Mouse (Mus musculus): Measurements from ENCODE around the gene Tec. TPM values are rescaled to one million over a fixed set of nuclear protein-coding genes. Genes with fewer than 3 reads are reported as not detected.

The Tec gene
- total RNA-seq, 1 experiment, result 4.7 TPM

DNA sequence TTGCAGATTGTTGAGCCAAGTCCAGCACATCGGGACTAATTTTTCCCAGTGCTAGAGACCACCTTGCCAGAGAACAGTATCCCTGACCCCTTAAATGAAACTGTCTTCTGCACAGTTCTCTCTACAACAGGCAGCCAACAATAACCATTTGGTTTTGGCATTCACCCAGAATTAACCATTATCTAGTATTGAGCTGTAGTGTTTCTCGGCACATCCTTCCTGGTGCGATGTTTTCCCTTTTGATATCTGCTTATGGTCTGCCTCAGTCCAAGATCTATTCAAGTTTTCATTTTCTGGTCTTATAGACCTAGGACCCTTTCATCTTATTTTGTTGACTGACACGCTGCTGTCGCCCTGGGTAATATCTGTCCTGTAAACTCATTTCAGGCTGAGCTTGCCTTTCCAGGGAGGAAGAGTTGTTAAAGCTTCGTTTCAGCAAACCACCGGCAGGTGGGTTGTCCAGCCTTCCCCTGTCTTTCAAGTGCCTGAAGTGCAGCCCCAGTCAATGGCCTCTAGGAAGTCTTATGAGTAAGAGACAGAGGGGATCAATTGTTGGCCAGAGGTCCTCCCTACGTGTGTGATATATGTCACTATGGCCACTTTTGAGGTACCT, 40.1 kb upstream of the Tec start:
- Histone ChIP-seq H3K4me1 (ENCODE audit: control insufficient read depth in 2 of 2, insufficient read depth in 2 of 2, low read length in 2 of 2, poor library complexity in 1 of 2) (peaks cover 1 to 8% of the 10 kb centered on the region in 2 experiments; a peak in 3 of 4 replicates), H3K9ac (ENCODE audit: insufficient read depth, low read depth, low read length, poor library complexity, severe bottlenecking) (no peak overlapping the region), H3K27ac (ENCODE audit: insufficient read depth, low read depth, low read length, poor library complexity, severe bottlenecking) (no peak overlapping the region), H3K9me3 (ENCODE audit: control insufficient read depth, insufficient read depth, low read depth, low read length) (no peaks in the 10 kb centered on the region), H3K4me3 (ENCODE audit: insufficient read depth in 1 of 2, low read depth in 1 of 2, low read length in 2 of 2, poor library complexity in 1 of 2, severe bottlenecking in 1 of 2) (no peak overlapping the region), H3K36me3 (ENCODE audit: control insufficient read depth, insufficient read depth, low read length, poor library complexity, severe bottlenecking) (no peaks in the 10 kb centered on the region)
- TF ChIP-seq ZNF384 (IDR thresholded peaks at IDR 0.05; ENCODE audit: low read depth, low read length), result no peak
- DNase-seq (ENCODE audit: low read depth, low spot score), result no peak
- in situ Hi-C loops (cut with MboI; ENCODE audit: low sequenced_read_pairs in 2 of 2, unreplicated experiment in 2 of 2), result no loop called here

DNA sequence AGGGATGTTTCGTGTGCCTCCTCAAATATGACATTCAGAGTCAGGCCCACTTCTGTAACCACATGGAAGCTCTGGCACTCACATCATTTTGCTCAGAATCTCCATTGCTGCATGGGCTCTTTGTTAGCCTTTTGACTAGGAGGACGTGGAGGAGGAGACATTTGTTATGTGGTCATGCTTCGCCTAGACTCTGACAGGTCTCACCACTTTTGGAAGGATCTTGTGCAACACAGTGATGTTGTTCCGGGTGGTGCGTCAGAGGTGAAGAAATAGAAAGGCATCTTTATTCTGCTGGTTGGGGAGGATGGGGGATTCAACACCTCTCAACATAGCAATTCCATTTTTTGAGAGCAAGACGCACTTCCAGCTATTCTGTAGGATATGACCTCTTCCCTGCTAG, 39.1 kb upstream of the Tec start:
- TF ChIP-seq MAFK (IDR thresholded peaks at IDR 0.05; ENCODE audit: insufficient read depth, low read depth, low read length) (no peak), ZNF384 (IDR thresholded peaks at IDR 0.05; ENCODE audit: low read depth, low read length) (no peak), ZC3H11A (IDR thresholded peaks at IDR 0.05; ENCODE audit: borderline replicate concordance, low read depth, low read length) (no peak), HCFC1 (IDR thresholded peaks at IDR 0.05; ENCODE audit: borderline replicate concordance, insufficient read depth, low read length) (no peak), CHD2 (IDR thresholded peaks at IDR 0.05; ENCODE audit: low read depth, low read length) (no peak)
- no peak for DNase-seq (ENCODE audit: low read depth, low spot score)
- Histone ChIP-seq H3K4me1 (ENCODE audit: control insufficient read depth in 2 of 2, insufficient read depth in 2 of 2, low read length in 2 of 2, poor library complexity in 1 of 2) (peaks cover 6 to 9% of the 10 kb centered on the region in 2 experiments), H3K36me3 (ENCODE audit: control insufficient read depth, insufficient read depth, low read length, poor library complexity, severe bottlenecking) (no peaks in the 10 kb centered on the region), H3K9me3 (ENCODE audit: control insufficient read depth, insufficient read depth, low read depth, low read length) (no peaks in the 10 kb centered on the region), H3K9ac (ENCODE audit: insufficient read depth, low read depth, low read length, poor library complexity, severe bottlenecking) (no peak overlapping the region), H3K4me3 (ENCODE audit: insufficient read depth in 1 of 2, low read depth in 1 of 2, low read length in 2 of 2, poor library complexity in 1 of 2, severe bottlenecking in 1 of 2) (no peak overlapping the region), H3K27ac (ENCODE audit: insufficient read depth, low read depth, low read length, poor library complexity, severe bottlenecking) (no peak overlapping the region)
- in situ Hi-C loops (cut with MboI; ENCODE audit: low sequenced_read_pairs in 2 of 2, unreplicated experiment in 2 of 2), result no loop called here

DNA sequence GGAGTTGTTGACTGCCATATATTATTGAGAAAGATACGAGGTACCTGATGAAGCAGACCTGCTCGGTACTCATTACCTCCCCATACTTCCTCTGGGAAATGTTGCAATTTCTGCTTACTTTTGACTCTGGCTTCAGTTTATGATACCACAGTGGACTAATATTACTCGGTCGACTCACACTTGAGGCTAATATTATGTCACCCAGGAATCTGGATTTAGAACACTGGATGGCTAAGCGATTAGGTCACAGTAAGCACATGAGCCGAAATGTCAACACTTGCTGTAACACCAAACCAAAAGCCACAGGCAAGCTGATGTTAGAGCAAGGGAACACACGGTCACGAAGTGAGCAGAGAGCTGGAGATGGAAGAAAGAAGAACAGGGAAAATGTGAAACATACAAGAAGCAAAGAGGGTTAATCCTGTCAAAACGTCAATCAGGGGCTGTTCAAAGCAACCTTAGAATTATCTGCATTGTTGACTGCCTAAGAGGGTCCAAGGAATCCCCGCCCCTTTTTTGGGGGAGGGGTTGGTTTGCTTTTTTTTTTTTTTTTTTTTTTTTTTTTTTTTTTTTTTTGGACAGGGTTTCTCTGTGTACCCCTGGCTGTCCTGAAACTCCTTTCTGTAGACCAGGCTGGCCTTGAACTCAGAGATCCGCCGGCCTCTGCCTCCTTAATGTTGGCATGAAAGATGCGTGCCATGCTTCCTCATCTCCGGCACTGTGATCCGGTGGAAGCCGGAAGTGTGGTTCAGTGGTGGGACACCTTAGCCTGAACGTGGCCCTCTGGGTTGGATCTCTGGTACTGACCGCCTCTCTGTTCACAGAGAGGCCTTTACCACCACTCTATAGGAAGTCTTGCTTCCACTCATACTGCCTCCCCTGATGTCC, 36.9 kb upstream of the Tec start:
- Histone ChIP-seq H3K9ac (ENCODE audit: insufficient read depth, low read depth, low read length, poor library complexity, severe bottlenecking) (peak overlapping the region; percentile 32; the same call in 1 of the 2 replicates), H3K27ac (ENCODE audit: insufficient read depth, low read depth, low read length, poor library complexity, severe bottlenecking) (no peak overlapping the region), H3K9me3 (ENCODE audit: control insufficient read depth, insufficient read depth, low read depth, low read length) (no peaks in the 10 kb centered on the region), H3K4me1 (ENCODE audit: control insufficient read depth in 2 of 2, insufficient read depth in 2 of 2, low read length in 2 of 2, poor library complexity in 1 of 2) (peaks cover 14 to 18% of the 10 kb centered on the region in 2 experiments), H3K4me3 (ENCODE audit: insufficient read depth in 1 of 2, low read depth in 1 of 2, low read length in 2 of 2, poor library complexity in 1 of 2, severe bottlenecking in 1 of 2) (no peak overlapping the region), H3K36me3 (ENCODE audit: control insufficient read depth, insufficient read depth, low read length, poor library complexity, severe bottlenecking) (no peaks in the 10 kb centered on the region)
- in situ Hi-C loops (cut with MboI; ENCODE audit: low sequenced_read_pairs in 2 of 2, unreplicated experiment in 2 of 2), result no loop called here
- no peak for DNase-seq (ENCODE audit: low read depth, low spot score)
- TF ChIP-seq ZNF384 (IDR thresholded peaks at IDR 0.05; ENCODE audit: low read depth, low read length) (peak; percentile 98), ZC3H11A (IDR thresholded peaks at IDR 0.05; ENCODE audit: borderline replicate concordance, low read depth, low read length) (no peak)

DNA sequence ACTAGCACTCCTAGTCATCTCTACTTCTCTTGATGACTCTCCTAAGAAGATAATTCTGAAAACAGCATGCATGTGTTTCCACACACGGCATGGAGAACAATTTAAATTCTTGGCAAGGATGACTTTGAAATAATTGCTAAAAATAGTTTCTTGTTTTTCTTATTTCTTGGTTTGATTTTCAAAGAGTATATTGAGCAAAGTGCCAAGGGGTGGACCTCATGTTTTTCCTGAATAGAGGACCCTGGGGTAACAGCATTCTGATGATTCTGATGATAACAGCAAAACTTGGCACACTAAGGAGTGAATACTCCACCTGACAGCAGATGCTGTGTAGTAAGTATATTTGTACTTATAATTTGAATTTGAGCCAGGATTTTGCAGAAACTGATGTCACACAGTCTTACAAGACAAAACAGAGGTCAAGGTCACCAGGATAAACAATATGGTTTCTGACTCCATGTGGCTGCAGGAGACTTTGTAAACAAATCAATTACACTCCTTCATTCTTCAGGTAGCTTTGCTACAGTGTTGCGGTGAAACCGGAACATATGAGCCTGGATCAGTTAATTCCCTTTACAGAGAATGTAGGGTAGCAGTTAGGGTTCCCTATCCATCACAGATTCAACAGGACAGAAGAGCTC, 34.7 kb upstream of the Tec start:
- no peak overlapping the region for H3K4me3 ChIP-seq (ENCODE audit: insufficient read depth in 1 of 2, low read depth in 1 of 2, low read length in 2 of 2, poor library complexity in 1 of 2, severe bottlenecking in 1 of 2)
- DNase-seq (ENCODE audit: low read depth, low spot score), result no peak
- no peak overlapping the region for H3K9ac ChIP-seq (ENCODE audit: insufficient read depth, low read depth, low read length, poor library complexity, severe bottlenecking)
- H3K4me1 ChIP-seq (ENCODE audit: control insufficient read depth in 2 of 2, insufficient read depth in 2 of 2, low read length in 2 of 2, poor library complexity in 1 of 2), result peaks cover 14 to 25% of the 10 kb centered on the region in 2 experiments
- no peaks in the 10 kb centered on the region for H3K36me3 ChIP-seq (ENCODE audit: control insufficient read depth, insufficient read depth, low read length, poor library complexity, severe bottlenecking)
- peak overlapping the region; percentile 56; the same call in 1 of the 2 replicates for H3K27ac ChIP-seq (ENCODE audit: insufficient read depth, low read depth, low read length, poor library complexity, severe bottlenecking)
- TF ChIP-seq MAFK (IDR thresholded peaks at IDR 0.05; ENCODE audit: insufficient read depth, low read depth, low read length) (no peak), HCFC1 (IDR thresholded peaks at IDR 0.05; ENCODE audit: borderline replicate concordance, insufficient read depth, low read length) (no peak), ZC3H11A (IDR thresholded peaks at IDR 0.05; ENCODE audit: borderline replicate concordance, low read depth, low read length) (no peak)
- in situ Hi-C loops (cut with MboI; ENCODE audit: low sequenced_read_pairs in 2 of 2, unreplicated experiment in 2 of 2), result no loop called here
- H3K9me3 ChIP-seq (ENCODE audit: control insufficient read depth, insufficient read depth, low read depth, low read length), result no peaks in the 10 kb centered on the region

Measured in ES-E14 (cell line).